Mouse (Mus musculus) heart, postnatal 0 days (tissue): ENCODE data around the gene Abca7.

Experiments
- CTCF ChIP-seq: IDR thresholded peaks from 2 replicates; pipeline ENCODE4 v1.5.1; 2016; ENCODE audit warnings: antibody characterized with exemption, control low read depth, low read depth
- EP300 ChIP-seq: IDR thresholded peaks from 2 replicates; pipeline ENCODE4 v1.6.1; 2016; ENCODE audit warnings: antibody characterized with exemption, low read depth

GRCm38 (mm10) chr10:80027681-80028520 is 31.6 kb downstream of the Abca7 start:
- no peak for TF ChIP-seq EP300
- no peak for TF ChIP-seq CTCF
